Mouse (Mus musculus) embryonic facial prominence, embryonic 11.5 days (tissue): ENCODE results near the gene Fuom. TPM values are rescaled to one million over a fixed set of nuclear protein-coding genes. Genes with fewer than 3 reads are reported as not detected.

ENCODE experiments used
- ATAC-seq: fragments of 200-750 bp; cut with Nextera tagmentation; replicated peaks from 2 replicates; pipeline ENCODE4 v1.8.0; 2017; ENCODE audit warnings: low read depth; ENCODE audit not compliant: insufficient number of reproducible peaks, low FRiP score, low TSS enrichment
- DNase-seq: peaks from one replicate; pipeline ENCODE4 v3.0.0-alpha.2; 2015; ENCODE audit warnings: low spot score
- H3K27ac ChIP-seq: fragments of 300-500 bp; sonication (generic); replicated peaks from 2 replicates; pipeline ENCODE4 v1.5.1; 2014; ENCODE audit warnings: mild to moderate bottlenecking, low read depth, low read length, control low read depth
- H3K27me3 ChIP-seq: fragments of 300-500 bp; sonication (generic); 2 replicates; pipeline ENCODE4 v1.6.1; 2014; ENCODE audit warnings: mild to moderate bottlenecking, low read length, moderate library complexity, mixed read lengths; ENCODE audit not compliant: control insufficient read depth, insufficient read depth
- H3K36me3 ChIP-seq: fragments of 300-500 bp; sonication (generic); replicated peaks from 2 replicates; pipeline ENCODE4 v1.6.1; 2014; ENCODE audit warnings: low read depth, mild to moderate bottlenecking, low read length, moderate library complexity, mixed read lengths; ENCODE audit not compliant: control insufficient read depth, insufficient read depth
- H3K4me1 ChIP-seq: fragments of 300-500 bp; sonication (generic); 2 replicates; pipeline ENCODE4 v1.6.1; 2014; ENCODE audit warnings: low read length, mixed read lengths; ENCODE audit not compliant: control insufficient read depth, insufficient read depth
- H3K4me2 ChIP-seq: fragments of 300-500 bp; sonication (generic); 2 replicates; pipeline ENCODE4 v1.6.1; 2014; ENCODE audit warnings: low read depth, mild to moderate bottlenecking, control low read depth, low read length, moderate library complexity
- H3K4me3 ChIP-seq: fragments of 300-500 bp; sonication (generic); 2 replicates; pipeline ENCODE4 v1.5.1; 2014; ENCODE audit warnings: low read depth, low read length, control low read depth
- H3K9ac ChIP-seq: fragments of 300-500 bp; sonication (generic); replicated peaks from 2 replicates; pipeline ENCODE4 v1.6.1; 2014; ENCODE audit warnings: mild to moderate bottlenecking, control low read depth, low read length
- H3K9me3 ChIP-seq: fragments of 300-500 bp; sonication (generic); replicated peaks from 2 replicates; pipeline ENCODE4 v1.6.1; 2016; ENCODE audit warnings: mild to moderate bottlenecking, low read length, inconsistent platforms, mixed read lengths; ENCODE audit not compliant: control insufficient read depth
- WGBS: fragments of 180-500 bp; shearing (Covaris S2); extraction: QIAGEN DNeasy Blood & Tissue Kit; methylation state at CpG from one replicate; pipeline ENCODE4 v1.1.7; 2014; 5-methylcytosine and 5-hydroxymethylcytosine counted together
- polyA plus RNA-seq: library from polyadenylated mRNA; unstranded; fragments of >200 nt; fragmentation: Nextera tagmentation; extraction: Ambion mirVana; gene quantifications from 2 replicates; pipeline ENCODE4 v1.2.1, GENCODE M21; 2014

Fuom gene
- polyA plus RNA-seq, 1 experiment from 2014 or later = 24.2 TPM

DNA sequence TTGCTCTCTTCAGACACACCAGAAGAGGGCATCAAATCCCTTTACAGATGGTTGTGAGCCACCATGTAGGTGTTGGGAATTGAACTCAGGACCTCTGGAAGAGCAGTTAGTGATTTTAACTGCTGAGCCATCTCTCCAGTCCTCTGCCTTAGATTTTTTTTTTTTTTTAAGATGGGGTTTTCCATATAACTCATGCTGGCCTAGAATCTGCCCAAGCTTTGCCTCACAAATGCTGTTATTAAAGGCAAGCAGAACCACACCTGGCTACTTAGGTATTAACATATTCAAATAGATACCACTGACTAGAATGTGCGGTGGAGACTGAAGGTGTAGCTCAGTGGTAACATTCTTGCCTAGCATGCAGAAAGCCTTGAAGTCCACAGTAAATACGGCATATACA is 18.2 kb upstream of the Fuom start:
- Histone ChIP-seq H3K27me3 (no peaks in the 10 kb centered on the region), H3K36me3 (no peaks in the 10 kb centered on the region), H3K4me1 (no peaks in the 10 kb centered on the region), H3K9ac (no peak overlapping the region), H3K27ac (no peak overlapping the region), H3K4me2 (no peak overlapping the region), H3K4me3 (no peak overlapping the region), H3K9me3 (no peaks in the 10 kb centered on the region)
- WGBS = 85% methylated on average over 2 of the region's 2 CpGs
- ATAC-seq (no peak), DNase-seq (no peak)

DNA sequence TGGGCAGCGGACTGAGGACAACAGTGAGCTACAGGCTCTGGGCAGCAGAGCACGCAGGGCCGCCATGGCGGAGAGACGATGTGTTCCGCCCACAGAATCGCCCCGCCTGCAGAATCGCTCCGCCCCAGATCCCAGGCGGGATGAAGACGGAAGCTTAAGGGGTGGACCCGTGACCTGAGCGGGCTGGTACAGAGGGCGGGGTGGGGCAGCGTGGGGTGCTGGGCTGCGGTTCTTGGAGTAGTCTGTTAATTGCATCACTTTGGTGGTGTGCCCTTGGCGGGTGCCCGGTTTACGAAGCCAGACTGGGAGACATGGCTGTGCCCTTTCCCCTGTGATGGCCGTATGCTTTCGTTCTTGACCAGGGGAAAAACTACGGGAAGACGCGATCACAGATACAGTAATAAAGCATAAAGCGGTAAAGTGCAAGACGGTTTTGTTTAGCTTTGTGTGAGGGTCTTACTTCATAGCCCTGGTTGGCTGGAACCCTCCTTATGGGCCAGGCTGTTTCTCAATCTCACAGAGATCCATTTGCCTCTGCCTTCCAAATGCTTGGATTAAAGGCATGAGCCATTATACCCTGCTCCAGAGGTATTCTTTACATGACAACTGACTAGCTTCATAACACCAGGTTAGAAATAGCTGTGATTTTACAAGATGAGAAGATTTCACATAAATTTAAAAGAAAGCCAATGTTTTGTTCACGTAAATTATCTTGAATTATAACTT is 14.3 kb upstream of the Fuom start, which contains the start of gene Echs1:
Gene Echs1 (minus strand): TSS at position 148 of the 726 bp plus-strand sequence.
- no peaks in the 10 kb centered on the region for H3K4me1 ChIP-seq
- H3K36me3 ChIP-seq = no peaks in the 10 kb centered on the region
- no peaks in the 10 kb centered on the region for H3K27me3 ChIP-seq
- H3K27ac ChIP-seq = peak within 1 kb of the TSS; percentile 36
- WGBS = 4% methylated on average over 28 of the region's 28 CpGs
- H3K9ac ChIP-seq = peak within 1 kb of the TSS; percentile 74
- peak within 1 kb of the TSS; percentile 67 for H3K4me2 ChIP-seq
- peak within 1 kb of the TSS; percentile 57 for H3K4me3 ChIP-seq
- ATAC-seq = peak; percentile 94
- H3K9me3 ChIP-seq = no peaks in the 10 kb centered on the region
- DNase-seq = peak; percentile 89

DNA sequence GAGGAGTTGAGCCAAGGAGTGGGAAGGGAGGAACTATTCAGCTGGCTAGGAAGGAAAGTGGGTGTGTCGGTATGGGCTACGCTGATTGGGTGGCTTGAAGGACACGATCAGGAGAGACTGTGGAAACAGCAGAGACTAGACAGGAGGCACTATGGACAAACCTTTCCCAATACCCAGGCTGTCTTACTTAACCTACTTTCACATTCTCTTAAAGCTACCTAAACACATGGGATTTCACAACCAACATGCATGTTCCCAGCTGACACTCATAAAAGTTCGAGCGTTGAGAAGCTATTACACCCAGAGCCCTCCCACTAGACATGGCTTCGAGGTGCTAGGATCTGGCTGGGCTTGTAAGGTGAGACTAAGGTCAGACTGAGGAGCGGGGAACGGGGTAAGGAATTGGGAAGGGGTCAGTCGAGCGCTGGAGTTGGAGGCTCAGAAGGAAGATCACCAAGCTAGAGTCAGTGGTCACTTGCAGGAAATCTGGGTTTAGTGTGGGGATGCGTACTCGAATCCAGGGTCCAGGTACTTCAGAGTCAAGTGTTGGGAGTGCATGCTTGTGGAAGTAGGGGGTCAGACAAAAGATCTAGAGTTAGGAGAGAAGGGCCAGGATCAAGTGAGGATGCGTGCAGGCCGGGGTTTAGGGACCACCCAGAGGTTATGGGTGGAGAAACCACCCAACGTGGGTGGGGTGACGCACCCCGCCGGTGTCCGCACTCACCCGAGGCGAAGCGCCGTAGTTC is 13.5 kb upstream of the Fuom start, which contains the start of gene Paox:
Gene Paox (plus strand): TSS at position 217 of the 746 bp plus-strand sequence.
- 3% methylated on average over 23 of the region's 23 CpGs for WGBS
- Histone ChIP-seq H3K36me3 (peaks cover 2% of the 10 kb centered on the region; the same call in 1 of the 2 replicates), H3K4me3 (peak within 1 kb of the TSS; percentile 57), H3K27me3 (no peaks in the 10 kb centered on the region), H3K27ac (peak within 1 kb of the TSS; percentile 36), H3K9ac (peak within 1 kb of the TSS; percentile 74), H3K9me3 (no peaks in the 10 kb centered on the region), H3K4me1 (no peaks in the 10 kb centered on the region), H3K4me2 (peak within 1 kb of the TSS; percentile 67)
- ATAC-seq = peak; percentile 61; the same call in 1 of the 2 replicates
- peak; percentile 59 for DNase-seq

DNA sequence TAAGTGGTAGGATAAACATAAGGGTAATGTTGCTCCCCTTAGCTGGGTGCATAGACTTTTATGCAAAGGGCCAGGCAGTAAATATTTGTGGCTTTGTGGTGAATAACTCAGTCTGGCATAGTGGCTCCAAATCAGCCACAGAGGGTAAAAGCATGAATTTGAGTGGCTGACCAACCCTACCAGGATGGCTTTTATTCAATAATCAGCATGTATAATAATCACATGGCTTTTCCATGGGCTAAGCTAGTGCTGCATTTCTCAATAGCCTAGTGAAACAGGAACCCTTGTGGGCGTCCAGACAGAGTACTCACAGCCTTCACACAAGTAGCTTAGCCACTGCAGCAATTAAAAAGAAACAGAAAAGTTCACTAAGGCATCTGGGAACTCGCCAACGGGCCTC is 9.7 kb upstream of the Fuom start:
- DNase-seq = no peak
- no peak for ATAC-seq

DNA sequence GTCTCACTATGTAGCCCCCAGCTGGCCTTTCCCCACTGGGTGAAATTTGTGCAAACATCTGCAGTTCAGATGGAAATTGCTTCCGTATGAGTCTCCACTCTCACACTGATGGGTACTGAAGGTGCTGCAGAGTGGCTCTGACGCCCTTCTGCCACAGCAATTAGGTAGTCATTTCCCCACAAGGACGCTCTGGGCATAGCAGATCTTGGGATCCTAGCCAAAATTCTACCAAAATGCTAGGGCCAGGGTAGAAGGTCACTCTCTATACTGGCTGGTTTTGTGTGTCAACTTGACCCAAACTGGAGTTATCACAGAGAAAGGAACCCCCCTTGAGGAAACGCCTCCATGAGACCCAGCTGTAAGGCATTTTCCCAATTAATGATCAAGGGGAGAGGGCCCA is 1.8 kb upstream of the Fuom start:
- H3K4me2 ChIP-seq = no peak overlapping the region
- H3K27ac ChIP-seq = no peak overlapping the region
- WGBS = 62% methylated on average over 4 of the region's 4 CpGs
- no peaks in the 10 kb centered on the region for H3K4me1 ChIP-seq
- DNase-seq (no peak), ATAC-seq (no peak)
- H3K9ac ChIP-seq = no peak overlapping the region
- no peaks in the 10 kb centered on the region; the same call in 1 of the 2 replicates for H3K36me3 ChIP-seq
- no peaks in the 10 kb centered on the region for H3K27me3 ChIP-seq
- no peaks in the 10 kb centered on the region for H3K9me3 ChIP-seq
- no peak overlapping the region for H3K4me3 ChIP-seq

More for the DNA sequence above, 9.7 kb upstream of the Fuom start:
- no peaks in the 10 kb centered on the region for H3K9me3 ChIP-seq
- H3K27ac ChIP-seq = no peak overlapping the region
- peaks cover 10% of the 10 kb centered on the region for H3K36me3 ChIP-seq
- H3K4me1 ChIP-seq = no peaks in the 10 kb centered on the region
- H3K27me3 ChIP-seq = no peaks in the 10 kb centered on the region
- H3K9ac ChIP-seq = no peak overlapping the region
- H3K4me3 ChIP-seq = no peak overlapping the region
- 70% methylated on average over 3 of the region's 3 CpGs for WGBS
- no peak overlapping the region for H3K4me2 ChIP-seq

DNA sequence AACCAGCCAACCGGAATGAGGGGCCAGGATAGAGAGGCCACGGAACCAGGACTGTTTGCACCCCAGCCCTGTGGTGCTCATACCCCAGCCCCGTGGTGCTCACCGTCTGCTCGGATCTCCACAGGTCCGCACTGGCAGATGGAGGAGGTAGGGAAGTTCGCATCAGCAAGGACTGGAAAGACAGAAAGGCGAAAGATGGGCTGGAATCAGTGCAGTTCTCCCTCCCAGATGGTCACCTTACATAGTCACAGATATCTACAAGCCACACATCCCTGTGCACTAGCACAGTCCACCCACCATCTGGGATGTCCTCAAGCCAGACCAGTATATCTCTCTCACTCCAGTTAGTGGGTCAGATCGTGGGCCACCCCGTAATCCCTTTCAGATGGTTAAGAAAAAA is 743 bp downstream of the Fuom start:
- H3K4me3 ChIP-seq = peak overlapping the region; percentile 36; the same call in 1 of the 2 replicates
- H3K36me3 ChIP-seq = no peaks in the 10 kb centered on the region
- H3K27ac ChIP-seq = no peak overlapping the region
- WGBS = 75% methylated on average over 10 of the region's 10 CpGs
- no peaks in the 10 kb centered on the region for H3K27me3 ChIP-seq
- peak overlapping the region; percentile 78 for H3K4me2 ChIP-seq
- DNase-seq = no peak
- H3K9ac ChIP-seq = peak overlapping the region; percentile 64
- no peaks in the 10 kb centered on the region for H3K4me1 ChIP-seq
- no peak for ATAC-seq
- no peaks in the 10 kb centered on the region for H3K9me3 ChIP-seq

DNA sequence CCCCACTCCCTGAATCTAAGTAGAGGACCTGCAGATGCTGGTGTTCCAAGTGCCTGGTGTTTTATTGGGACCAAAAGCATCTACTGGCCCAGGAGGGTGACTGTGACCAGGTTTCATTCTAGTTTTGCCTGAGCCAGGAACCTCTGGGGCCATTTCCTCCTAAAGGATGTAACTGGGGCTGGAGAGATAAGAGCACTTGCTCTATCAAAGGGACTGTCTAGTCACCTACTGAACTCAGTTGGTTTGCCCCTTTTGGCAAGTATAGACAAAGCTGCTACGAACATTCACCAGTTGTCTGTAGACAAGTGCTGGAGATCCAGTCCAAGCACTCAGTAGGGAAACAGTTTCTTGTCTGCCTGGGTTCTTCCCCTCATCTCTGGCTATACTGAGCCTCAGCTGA is 3.8 kb downstream of the Fuom start:
- no peaks in the 10 kb centered on the region for H3K9me3 ChIP-seq
- H3K27me3 ChIP-seq = no peaks in the 10 kb centered on the region
- no peak overlapping the region for H3K4me3 ChIP-seq
- WGBS = 74% methylated on average over 1 of the region's 1 CpGs
- H3K9ac ChIP-seq = no peak overlapping the region
- H3K36me3 ChIP-seq = no peaks in the 10 kb centered on the region
- no peak overlapping the region for H3K27ac ChIP-seq
- no peaks in the 10 kb centered on the region for H3K4me1 ChIP-seq
- ATAC-seq (no peak), DNase-seq (no peak)
- no peak overlapping the region for H3K4me2 ChIP-seq

DNA sequence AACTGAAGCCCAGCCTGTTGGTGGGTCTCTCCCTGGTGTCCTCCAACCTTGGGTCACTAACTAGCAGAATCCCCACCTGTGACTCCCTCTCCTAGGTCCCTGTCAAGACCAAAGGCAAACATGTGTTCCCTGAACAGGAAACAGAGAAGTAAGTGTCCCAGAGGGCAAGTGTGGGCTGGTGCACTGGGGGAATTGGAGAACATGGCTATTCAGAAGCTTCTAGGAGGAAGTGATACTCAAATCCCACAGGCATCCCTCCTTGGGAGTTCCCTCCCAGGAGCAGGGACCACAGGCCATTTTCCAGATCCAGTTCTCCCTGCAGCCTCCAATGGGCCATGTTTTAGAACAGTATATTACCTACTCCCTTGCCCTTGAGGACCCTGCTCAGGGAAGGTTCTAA is 6.2 kb downstream of the Fuom start:
- no peaks in the 10 kb centered on the region for H3K9me3 ChIP-seq
- H3K27me3 ChIP-seq = no peaks in the 10 kb centered on the region
- H3K9ac ChIP-seq = no peak overlapping the region
- H3K4me3 ChIP-seq = no peak overlapping the region
- no peak overlapping the region for H3K4me2 ChIP-seq
- no peak overlapping the region for H3K27ac ChIP-seq
- ATAC-seq (no peak), DNase-seq (no peak)
- H3K36me3 ChIP-seq = no peaks in the 10 kb centered on the region
- no peaks in the 10 kb centered on the region for H3K4me1 ChIP-seq
